Mouse (Mus musculus) heart, embryonic 14.5 days (tissue): Measurements from ENCODE around the gene Acy3. TPM values are rescaled to one million over a fixed set of nuclear protein-coding genes. Genes with fewer than 3 reads are reported as not detected.
A peak's percentile ranks its signal among the peaks of the same experiment; 100 is the strongest.

ENCODE experiments used
- ATAC-seq: fragments of 200-750 bp; cut with Nextera tagmentation; 2 replicates; pipeline ENCODE4 v1.8.0; 2017; ENCODE audit warnings: low read depth, moderate TSS enrichment; ENCODE audit not compliant: insufficient number of reproducible peaks, insufficient read depth, low FRiP score
- H3K27ac ChIP-seq, 2 experiments: fragments of 200-500 bp in 1 of 2; fragments of 300-500 bp in 1 of 2; sonication (generic) in 1 of 2; replicated peaks in 1 of 2; 2 replicates each; pipeline ENCODE4 v1.5.1; 2012 to 2014; ENCODE audit warnings: low read depth in 2 of 2, low read length in 2 of 2, control low read depth in 1 of 2, mild to moderate bottlenecking in 1 of 2, mixed read lengths in 1 of 2; ENCODE audit not compliant: control insufficient read depth in 1 of 2, insufficient read depth in 1 of 2
- H3K27me3 ChIP-seq: fragments of 300-500 bp; sonication (generic); 2 replicates; pipeline ENCODE4 v1.6.1; 2014; ENCODE audit warnings: mild to moderate bottlenecking, low read length, control low read depth; ENCODE audit not compliant: control insufficient read depth, insufficient read depth
- H3K36me3 ChIP-seq: fragments of 300-500 bp; sonication (generic); 2 replicates; pipeline ENCODE4 v1.6.1; 2014; ENCODE audit warnings: mild to moderate bottlenecking, control low read depth, low read length, mixed read lengths; ENCODE audit not compliant: control insufficient read depth, insufficient read depth
- H3K4me1 ChIP-seq, 2 experiments: fragments of 200-500 bp in 1 of 2; fragments of 300-500 bp in 1 of 2; sonication (generic) in 1 of 2; 2 replicates each; pipeline ENCODE4 v1.6.1; 2012 to 2014; ENCODE audit warnings: low read length in 2 of 2, control low read depth in 1 of 2, mixed read lengths in 1 of 2; ENCODE audit not compliant: control insufficient read depth in 2 of 2, insufficient read depth in 2 of 2
- H3K4me2 ChIP-seq: fragments of 300-500 bp; sonication (generic); 2 replicates; pipeline ENCODE4 v1.6.1; 2014; ENCODE audit warnings: mild to moderate bottlenecking, low read length
- H3K4me3 ChIP-seq, 2 experiments: fragments of 200-500 bp in 1 of 2; fragments of 300-500 bp in 1 of 2; sonication (generic) in 1 of 2; 2 replicates each; pipeline ENCODE4 v1.5.1; 2012 to 2014; ENCODE audit warnings: low read length in 2 of 2, mild to moderate bottlenecking in 2 of 2, control low read depth in 1 of 2, low read depth in 1 of 2, moderate library complexity in 1 of 2; ENCODE audit not compliant: control insufficient read depth in 1 of 2, insufficient read depth in 1 of 2
- H3K9ac ChIP-seq: fragments of 300-500 bp; sonication (generic); 2 replicates; pipeline ENCODE4 v1.6.1; 2014; ENCODE audit warnings: mild to moderate bottlenecking, low read length
- H3K9me3 ChIP-seq: fragments of 300-500 bp; sonication (generic); 2 replicates; pipeline ENCODE4 v1.6.1; 2016; ENCODE audit warnings: low read length, control low read depth; ENCODE audit not compliant: control insufficient read depth
- WGBS: fragments of 180-500 bp; shearing (Covaris S2); extraction: QIAGEN DNeasy Blood & Tissue Kit; methylation state at CpG from one replicate; pipeline ENCODE4 v1.1.7; 2014; 5-methylcytosine and 5-hydroxymethylcytosine counted together
- polyA plus RNA-seq: library from polyadenylated mRNA; unstranded; fragments of >200 nt; fragmentation: Nextera tagmentation; extraction: Ambion mirVana; gene quantifications from 2 replicates; pipeline ENCODE4 v1.2.1, GENCODE M21; 2014

The Acy3 gene
- polyA plus RNA-seq, 1 experiment from 2014 or later: 13.1 TPM

DNA sequence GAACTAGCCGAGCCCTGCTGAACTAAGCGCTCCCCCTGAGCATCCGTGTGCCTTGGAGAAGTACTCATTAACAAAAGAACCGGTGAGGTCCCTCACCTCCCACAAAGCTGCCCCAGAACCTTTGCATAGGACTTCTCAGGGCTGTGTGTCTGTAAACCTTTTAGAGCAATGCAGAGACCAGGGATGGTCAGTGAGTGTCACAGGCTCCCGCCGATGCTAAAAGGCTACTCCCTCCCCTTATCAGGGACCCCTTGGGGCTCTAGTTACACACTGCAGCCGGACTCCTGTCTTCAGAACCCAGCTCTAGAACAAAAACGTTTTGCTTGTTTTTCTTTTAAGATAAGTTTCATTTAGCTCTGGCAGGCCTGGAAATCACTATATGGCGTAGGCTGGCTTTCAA, 26.7 kb downstream of the Acy3 start:
- Histone ChIP-seq H3K36me3 (peaks cover 32% of the 10 kb centered on the region), H3K9ac (peak overlapping the region; percentile 60), H3K27me3 (no peaks in the 10 kb centered on the region), H3K9me3 (no peaks in the 10 kb centered on the region), H3K27ac (0 out of 4 replicates have a peak overlapping the region, but pooled peaks of 1 of the 2 experiments have one; percentile 25), H3K4me3 (peak overlapping the region; percentile 25 to 35; a peak in 3 of 4 replicates), H3K4me2 (peak overlapping the region; percentile 83), H3K4me1 (peaks cover 4 to 17% of the 10 kb centered on the region in 2 experiments)
- peak; percentile 1; the same call in 1 of the 2 replicates for ATAC-seq
- WGBS: 8% methylated on average over 9 of the region's 9 CpGs

DNA sequence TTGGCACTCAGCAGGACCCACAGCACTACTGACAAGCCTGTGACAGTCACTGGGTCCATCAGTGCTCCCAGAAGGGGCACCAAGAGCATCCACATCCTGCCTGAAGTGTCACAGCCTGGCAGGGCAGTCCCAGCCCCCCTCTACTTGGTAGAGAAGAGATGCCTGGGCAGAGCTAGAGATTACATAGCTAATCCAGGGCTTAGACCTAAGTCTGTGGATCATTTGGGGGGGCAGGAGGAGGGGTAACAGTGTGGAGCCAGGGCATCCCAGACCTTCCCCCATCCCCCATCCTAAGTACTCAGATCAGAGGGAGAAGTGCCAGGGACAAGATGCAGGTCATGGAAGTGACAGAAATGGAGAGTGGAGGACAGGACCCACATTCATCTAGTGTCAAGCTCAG, 28.4 kb downstream of the Acy3 start:
- Histone ChIP-seq H3K4me2 (no peak overlapping the region), H3K27me3 (no peaks in the 10 kb centered on the region), H3K36me3 (peaks cover 14% of the 10 kb centered on the region), H3K9ac (peak overlapping the region; percentile 8; the same call in 1 of the 2 replicates), H3K9me3 (no peaks in the 10 kb centered on the region), H3K4me1 (peaks cover 6 to 20% of the 10 kb centered on the region in 2 experiments), H3K27ac (no peak overlapping the region), H3K4me3 (no peak overlapping the region)
- no peak for ATAC-seq

GRCm38 (mm10) chr19:4015635-4016034, 29.3 kb downstream of the Acy3 start:
- Histone ChIP-seq H3K27me3 (no peaks in the 10 kb centered on the region), H3K9me3 (no peaks in the 10 kb centered on the region), H3K9ac (no peak overlapping the region), H3K4me1 (peaks cover 6 to 20% of the 10 kb centered on the region in 2 experiments), H3K4me3 (no peak overlapping the region), H3K4me2 (no peak overlapping the region), H3K36me3 (peaks cover 6% of the 10 kb centered on the region), H3K27ac (no peak overlapping the region)
- ATAC-seq: no peak
- 43% methylated on average over 5 of the region's 5 CpGs for WGBS

GRCm38 (mm10) chr19:4017921-4018587, 31.7 kb downstream of the Acy3 start:
- ATAC-seq: no peak
- no peaks in the 10 kb centered on the region for H3K9me3 ChIP-seq
- H3K36me3 ChIP-seq: no peaks in the 10 kb centered on the region
- peaks cover 2 to 7% of the 10 kb centered on the region in 2 experiments for H3K4me1 ChIP-seq
- no peak overlapping the region for H3K9ac ChIP-seq
- no peak overlapping the region for H3K27ac ChIP-seq
- H3K4me3 ChIP-seq: no peak overlapping the region
- WGBS: 62% methylated on average over 10 of the region's 10 CpGs
- H3K27me3 ChIP-seq: no peaks in the 10 kb centered on the region
- no peak overlapping the region for H3K4me2 ChIP-seq

DNA sequence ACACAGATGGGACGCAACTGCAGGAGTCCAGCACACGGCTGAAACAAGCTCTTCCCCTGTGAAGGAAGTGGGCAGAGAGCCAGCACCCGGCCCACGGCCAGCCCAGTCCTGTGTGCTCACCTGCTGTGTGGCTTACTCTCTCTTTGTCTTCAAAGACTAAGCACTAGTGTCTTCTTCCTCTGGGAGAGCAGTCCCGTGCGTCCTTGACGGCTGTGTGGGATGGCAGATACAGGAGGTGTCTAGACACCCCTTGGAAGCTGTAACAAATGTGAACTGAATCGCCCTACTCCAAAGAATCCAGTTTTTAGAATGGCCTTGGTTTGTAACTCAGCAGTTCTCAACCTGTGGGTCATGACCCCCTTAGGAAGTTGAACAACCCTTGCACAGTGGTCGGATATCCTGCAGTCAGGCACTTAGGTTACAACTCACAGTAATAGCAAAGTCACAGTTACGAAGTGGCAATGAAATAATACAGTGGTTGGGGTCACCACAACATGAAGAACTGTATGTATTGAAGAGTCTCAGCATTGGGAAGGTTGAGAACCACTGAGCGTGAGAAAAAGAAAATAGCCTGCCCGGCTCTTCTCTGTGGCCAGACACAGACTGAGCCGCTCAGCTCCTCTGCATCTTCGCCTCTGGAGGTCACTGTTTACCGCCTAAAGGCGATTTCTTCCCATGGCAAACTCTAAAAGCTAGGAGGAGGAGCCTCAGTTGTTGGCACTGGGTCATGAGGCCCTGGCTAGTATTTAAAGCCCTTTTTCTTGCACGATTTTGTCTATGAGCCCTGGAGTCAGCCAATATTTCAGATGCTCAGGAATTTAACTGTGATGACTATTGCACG, 32.6 kb downstream of the Acy3 start:
- H3K9ac ChIP-seq: no peak overlapping the region

GRCm38 (mm10) chr19:4023185-4023584, 36.8 kb downstream of the Acy3 start:
- Histone ChIP-seq H3K27me3 (no peaks in the 10 kb centered on the region), H3K4me3 (no peak overlapping the region), H3K4me1 (peaks cover 2 to 4% of the 10 kb centered on the region in 2 experiments; a peak in 1 of 4 replicates), H3K36me3 (no peaks in the 10 kb centered on the region), H3K9ac (no peak overlapping the region), H3K4me2 (no peak overlapping the region), H3K9me3 (peaks cover 4% of the 10 kb centered on the region), H3K27ac (no peak overlapping the region)
- 49% methylated on average over 7 of the region's 7 CpGs for WGBS
- ATAC-seq: no peak

More for the DNA sequence above, 32.6 kb downstream of the Acy3 start:
- 34% methylated on average over 18 of the region's 18 CpGs for WGBS
- no peak overlapping the region for H3K27ac ChIP-seq
- no peaks in the 10 kb centered on the region for H3K36me3 ChIP-seq
- peak; percentile 60 for ATAC-seq
- peaks cover 2 to 4% of the 10 kb centered on the region in 2 experiments; a peak in 1 of 4 replicates for H3K4me1 ChIP-seq
- no peaks in the 10 kb centered on the region for H3K27me3 ChIP-seq
- no peak overlapping the region for H3K4me2 ChIP-seq
- H3K4me3 ChIP-seq: no peak overlapping the region
- no peaks in the 10 kb centered on the region for H3K9me3 ChIP-seq

- H3K4me2 ChIP-seq: no peak overlapping the region
- no peak for ATAC-seq
Measured at GRCm38 (mm10) chr19:4027576-4027975, 41.2 kb downstream of the Acy3 start.

More at GRCm38 (mm10) chr19:4027576-4027975, 41.2 kb downstream of the Acy3 start:
- H3K4me1 ChIP-seq: no peaks in the 10 kb centered on the region
- H3K9ac ChIP-seq: no peak overlapping the region
- H3K36me3 ChIP-seq: no peaks in the 10 kb centered on the region
- H3K27ac ChIP-seq: no peak overlapping the region
- H3K27me3 ChIP-seq: no peaks in the 10 kb centered on the region
- H3K4me3 ChIP-seq: no peak overlapping the region
- peaks cover 4% of the 10 kb centered on the region for H3K9me3 ChIP-seq
